Mouse (Mus musculus): ENCODE results near the gene Ak4.

Ak4 gene

GRCm38 (mm10) chr4:101423571-101423970 lies 4.5 kb downstream of the Ak4 start:
- DNase-seq (ENCODE audit: low read depth, low spot score), result no peak

GRCm38 (mm10) chr4:101424495-101424894 lies 5.4 kb downstream of the Ak4 start:
- no peak for DNase-seq (ENCODE audit: low read depth, low spot score)

- no peak for DNase-seq (ENCODE audit: low read depth, low spot score)
Observed at GRCm38 (mm10) chr4:101425119-101425518, 6.0 kb downstream of the Ak4 start.

- no peak for DNase-seq (ENCODE audit: low read depth, low spot score)
Observed at GRCm38 (mm10) chr4:101425666-101426065, 6.6 kb downstream of the Ak4 start.

GRCm38 (mm10) chr4:101426566-101426965 lies 7.5 kb downstream of the Ak4 start:
- no peak for DNase-seq (ENCODE audit: low read depth, low spot score)

- no peak for DNase-seq (ENCODE audit: low read depth, low spot score)
Observed at GRCm38 (mm10) chr4:101427886-101428680, 9.0 kb downstream of the Ak4 start.

GRCm38 (mm10) chr4:101429073-101429472 lies 10.0 kb downstream of the Ak4 start:
- no peak for DNase-seq (ENCODE audit: low read depth, low spot score)

- DNase-seq (ENCODE audit: low read depth, low spot score), result no peak
Observed at GRCm38 (mm10) chr4:101430000-101430399, 10.9 kb downstream of the Ak4 start.

- no peak for DNase-seq (ENCODE audit: low read depth, low spot score)
Observed at GRCm38 (mm10) chr4:101436761-101437512, 17.9 kb downstream of the Ak4 start.

- DNase-seq (ENCODE audit: low read depth, low spot score), result no peak
Observed at GRCm38 (mm10) chr4:101438271-101438670, 19.2 kb downstream of the Ak4 start.

- no peak for DNase-seq (ENCODE audit: low read depth, low spot score)
Observed at GRCm38 (mm10) chr4:101439738-101440389, 20.8 kb downstream of the Ak4 start.

- DNase-seq (ENCODE audit: low read depth, low spot score), result no peak
Observed at GRCm38 (mm10) chr4:101442791-101443190, 23.7 kb downstream of the Ak4 start.

GRCm38 (mm10) chr4:101443419-101443991 lies 24.4 kb downstream of the Ak4 start:
- no peak for DNase-seq (ENCODE audit: low read depth, low spot score)

- DNase-seq (ENCODE audit: low read depth, low spot score), result peak; percentile 35
Observed at GRCm38 (mm10) chr4:101445660-101446059, 26.6 kb downstream of the Ak4 start.

GRCm38 (mm10) chr4:101446606-101447005 lies 27.5 kb downstream of the Ak4 start:
- DNase-seq (ENCODE audit: low read depth, low spot score), result peak; percentile 73

- DNase-seq (ENCODE audit: low read depth, low spot score), result peak; percentile 49
Observed at GRCm38 (mm10) chr4:101448701-101449100, 29.6 kb downstream of the Ak4 start.

- DNase-seq (ENCODE audit: low read depth, low spot score), result no peak
Observed at GRCm38 (mm10) chr4:101449344-101449743, 30.3 kb downstream of the Ak4 start.

- no peak for DNase-seq (ENCODE audit: low read depth, low spot score)
Observed at GRCm38 (mm10) chr4:101450150-101450780, 31.2 kb downstream of the Ak4 start.

GRCm38 (mm10) chr4:101451089-101451488 lies 32.0 kb downstream of the Ak4 start:
- no peak for DNase-seq (ENCODE audit: low read depth, low spot score)

- no peak for DNase-seq (ENCODE audit: low read depth, low spot score)
Observed at GRCm38 (mm10) chr4:101452829-101453228, 33.8 kb downstream of the Ak4 start.

- no peak for DNase-seq (ENCODE audit: low read depth, low spot score)
Observed at GRCm38 (mm10) chr4:101457176-101457575, 38.1 kb downstream of the Ak4 start.

GRCm38 (mm10) chr4:101458341-101458740 lies 39.3 kb downstream of the Ak4 start:
- peak; percentile 77 for DNase-seq (ENCODE audit: low read depth, low spot score)

Measured in ZHBTc4 (cell line).